Mouse (Mus musculus): ENCODE results near the gene Akr1c13. TPM values are rescaled to one million over a fixed set of nuclear protein-coding genes. Genes with fewer than 3 reads are reported as not detected.

Akr1c13 gene
- polyA plus RNA-seq, 1 experiment from 2014 or later = 0.91 TPM

Other genes with a start within 250 kb of the Akr1c13 start
- gene Ucn3, start 245.8 kb upstream of the Akr1c13 start, polyA plus RNA-seq (2016; fragmentation: Nextera tagmentation; extraction: Ambion mirVana) = not detected in 2 replicates
- 0.29 and 0.32 TPM in 2 replicates for gene Akr1c14, start 142.1 kb upstream of the Akr1c13 start, polyA plus RNA-seq (2016; fragmentation: Nextera tagmentation; extraction: Ambion mirVana)
- not detected in 2 replicates for gene Akr1c18, start 40.5 kb upstream of the Akr1c13 start, polyA plus RNA-seq (2016; fragmentation: Nextera tagmentation; extraction: Ambion mirVana)
- 0.54 and 0.56 TPM in 2 replicates for gene Akr1c19, start 37.5 kb downstream of the Akr1c13 start, polyA plus RNA-seq (2016; fragmentation: Nextera tagmentation; extraction: Ambion mirVana)
- 0.15 and 0.17 TPM in 2 replicates for gene Akr1c12, start 88.3 kb downstream of the Akr1c13 start, polyA plus RNA-seq (2016; fragmentation: Nextera tagmentation; extraction: Ambion mirVana)
- gene Akr1c6, start 243.2 kb downstream of the Akr1c13 start, polyA plus RNA-seq (2016; fragmentation: Nextera tagmentation; extraction: Ambion mirVana) = not detected in 2 replicates

All from forebrain, embryonic 12.5 days (tissue).